Mouse (Mus musculus) lung, adult 18-20 months (tissue): ENCODE measurements around the gene Cd300lg.

Experiments
- DNase-seq, 2 experiments: peaks; one replicate each; pipeline ENCODE4 v3.0.0; 2022; ENCODE audit warnings: mixed read lengths in 2 of 2

The Cd300lg gene

DNA sequence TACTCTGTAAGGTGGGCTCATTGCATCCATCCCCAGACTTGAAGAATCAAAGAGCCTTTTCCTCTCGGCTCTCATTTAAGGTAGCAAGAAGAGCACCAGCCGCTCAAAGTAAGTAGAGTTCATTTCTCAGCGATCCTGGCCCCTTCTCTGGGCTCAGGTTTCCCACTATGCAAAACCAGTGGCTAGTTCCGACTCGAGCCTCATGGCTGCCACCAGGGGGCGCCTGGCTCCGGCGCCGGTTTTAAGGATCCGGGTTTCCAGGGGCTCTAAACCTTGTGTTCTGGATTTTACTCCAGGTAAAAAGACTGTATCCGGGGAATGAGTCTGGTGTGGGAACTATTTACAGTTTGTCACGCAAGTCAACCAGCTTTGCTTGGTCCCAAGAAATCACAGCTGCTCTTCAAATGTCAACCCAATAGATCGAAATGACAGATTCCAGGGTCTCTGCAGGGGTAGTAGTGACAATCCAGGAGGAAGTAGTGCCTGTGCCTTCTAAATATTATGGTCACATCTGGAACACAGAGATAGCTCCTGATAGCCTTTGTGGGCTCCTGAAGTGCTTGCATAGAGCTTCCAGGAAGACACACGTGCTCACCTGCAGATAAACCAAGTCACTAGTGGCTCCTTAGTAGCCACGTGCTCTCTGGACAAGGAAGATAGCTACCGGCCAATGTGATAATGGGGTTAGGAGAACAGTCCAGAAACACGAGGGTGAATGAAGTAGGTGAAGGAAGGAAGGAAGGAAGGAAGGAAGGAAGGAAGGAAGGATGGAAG, 61.4 kb downstream of the Cd300lg start:
- DNase-seq, result peak; percentile 31 to 42
